Mouse (Mus musculus) MN1 (cell line): ENCODE results near the gene Dek.

Experiments
- DNase-seq: peaks from one replicate; pipeline ENCODE4 v3.0.0-alpha.2; 2016; ENCODE audit warnings: low spot score

Dek gene

GRCm38 (mm10) chr13:47111185-47111584 lies 5.2 kb upstream of the Dek start:
- DNase-seq: no peak

- DNase-seq: no peak
These were observed 3.2 kb upstream of the Dek start for GRCm38 (mm10) chr13:47109239-47109638.

GRCm38 (mm10) chr13:47106580-47106888 lies 533 bp upstream of the Dek start:
- no peak for DNase-seq

GRCm38 (mm10) chr13:47104856-47105541 lies 1.0 kb downstream of the Dek start:
- DNase-seq: peak; percentile 54

GRCm38 (mm10) chr13:47104146-47104545 lies 1.9 kb downstream of the Dek start:
- DNase-seq: no peak

- DNase-seq: no peak
These were observed 5.4 kb downstream of the Dek start for GRCm38 (mm10) chr13:47100587-47100986.

GRCm38 (mm10) chr13:47099265-47099664 lies 6.7 kb downstream of the Dek start:
- DNase-seq: no peak

- no peak for DNase-seq
These were observed 9.4 kb downstream of the Dek start for GRCm38 (mm10) chr13:47096591-47096990.

- DNase-seq: no peak
These were observed 12.2 kb downstream of the Dek start for GRCm38 (mm10) chr13:47093791-47094190.

- no peak for DNase-seq
These were observed 16.7 kb downstream of the Dek start for GRCm38 (mm10) chr13:47089271-47089670.

GRCm38 (mm10) chr13:47088433-47088832 lies 17.6 kb downstream of the Dek start:
- no peak for DNase-seq

- no peak for DNase-seq
These were observed 25.0 kb downstream of the Dek start for GRCm38 (mm10) chr13:47080905-47081505.

- DNase-seq: no peak
These were observed 27.2 kb downstream of the Dek start for GRCm38 (mm10) chr13:47078799-47079198.

- no peak for DNase-seq
These were observed 28.6 kb downstream of the Dek start for GRCm38 (mm10) chr13:47077367-47077766.

GRCm38 (mm10) chr13:47076156-47076555 lies 29.8 kb downstream of the Dek start:
- no peak for DNase-seq

- no peak for DNase-seq
These were observed 33.5 kb downstream of the Dek start for GRCm38 (mm10) chr13:47072484-47072883.

GRCm38 (mm10) chr13:47071871-47072270 lies 34.1 kb downstream of the Dek start:
- DNase-seq: no peak

- DNase-seq: no peak
These were observed 35.5 kb downstream of the Dek start for GRCm38 (mm10) chr13:47070329-47071080.

GRCm38 (mm10) chr13:47067001-47067400 lies 39.0 kb downstream of the Dek start:
- no peak for DNase-seq

GRCm38 (mm10) chr13:47066516-47066915 lies 39.5 kb downstream of the Dek start:
- DNase-seq: no peak

- DNase-seq: no peak
These were observed 41.8 kb downstream of the Dek start for GRCm38 (mm10) chr13:47063985-47064760.

- DNase-seq: no peak
These were observed 43.2 kb downstream of the Dek start for GRCm38 (mm10) chr13:47062756-47063155.

- DNase-seq: no peak
These were observed 49.2 kb downstream of the Dek start for GRCm38 (mm10) chr13:47056781-47057180.
